Mouse (Mus musculus): ENCODE data around the gene Mgst3.

Gene Mgst3

GRCm38 (mm10) chr1:167387796-167388195, 5.8 kb downstream of the Mgst3 start:
- DNase-seq (ENCODE audit: low read depth, low spot score), result no peak

- no peak for DNase-seq (ENCODE audit: low read depth, low spot score)
These were observed 6.3 kb downstream of the Mgst3 start for GRCm38 (mm10) chr1:167387310-167387709.

- DNase-seq (ENCODE audit: low read depth, low spot score), result no peak
These were observed 7.2 kb downstream of the Mgst3 start for GRCm38 (mm10) chr1:167386466-167386865.

GRCm38 (mm10) chr1:167385636-167386035, 8.0 kb downstream of the Mgst3 start:
- DNase-seq (ENCODE audit: low read depth, low spot score), result no peak

GRCm38 (mm10) chr1:167385211-167385610, 8.4 kb downstream of the Mgst3 start:
- no peak for DNase-seq (ENCODE audit: low read depth, low spot score)

GRCm38 (mm10) chr1:167384156-167384555, 9.5 kb downstream of the Mgst3 start:
- no peak for DNase-seq (ENCODE audit: low read depth, low spot score)

- DNase-seq (ENCODE audit: low read depth, low spot score), result no peak
These were observed 10.5 kb downstream of the Mgst3 start for GRCm38 (mm10) chr1:167383178-167383577.

- DNase-seq (ENCODE audit: low read depth, low spot score), result no peak
These were observed 10.9 kb downstream of the Mgst3 start for GRCm38 (mm10) chr1:167382763-167383162.

GRCm38 (mm10) chr1:167382316-167382715, 11.3 kb downstream of the Mgst3 start:
- no peak for DNase-seq (ENCODE audit: low read depth, low spot score)

- peak; percentile 36 for DNase-seq (ENCODE audit: low read depth, low spot score)
These were observed 12.3 kb downstream of the Mgst3 start for GRCm38 (mm10) chr1:167381050-167382015.

- DNase-seq (ENCODE audit: low read depth, low spot score), result no peak
These were observed 13.4 kb downstream of the Mgst3 start for GRCm38 (mm10) chr1:167380223-167380622.

- no peak for DNase-seq (ENCODE audit: low read depth, low spot score)
These were observed 13.9 kb downstream of the Mgst3 start for GRCm38 (mm10) chr1:167379751-167380150.

- no peak for DNase-seq (ENCODE audit: low read depth, low spot score)
These were observed 15.6 kb downstream of the Mgst3 start for GRCm38 (mm10) chr1:167378019-167378418.

GRCm38 (mm10) chr1:167374942-167375341, 18.7 kb downstream of the Mgst3 start:
- no peak for DNase-seq (ENCODE audit: low read depth, low spot score)

- no peak for DNase-seq (ENCODE audit: low read depth, low spot score)
These were observed 19.4 kb downstream of the Mgst3 start for GRCm38 (mm10) chr1:167374003-167374784.

GRCm38 (mm10) chr1:167372739-167373138, 20.9 kb downstream of the Mgst3 start:
- DNase-seq (ENCODE audit: low read depth, low spot score), result no peak

GRCm38 (mm10) chr1:167369905-167370304, 23.7 kb downstream of the Mgst3 start:
- no peak for DNase-seq (ENCODE audit: low read depth, low spot score)

- DNase-seq (ENCODE audit: low read depth, low spot score), result no peak
These were observed 25.1 kb downstream of the Mgst3 start for GRCm38 (mm10) chr1:167368513-167368912.

- DNase-seq (ENCODE audit: low read depth, low spot score), result no peak
These were observed 25.6 kb downstream of the Mgst3 start for GRCm38 (mm10) chr1:167368018-167368417.

GRCm38 (mm10) chr1:167366621-167367020, 27.0 kb downstream of the Mgst3 start:
- DNase-seq (ENCODE audit: low read depth, low spot score), result no peak

- no peak for DNase-seq (ENCODE audit: low read depth, low spot score)
These were observed 27.8 kb downstream of the Mgst3 start for GRCm38 (mm10) chr1:167365808-167366207.

- no peak for DNase-seq (ENCODE audit: low read depth, low spot score)
These were observed 30.3 kb downstream of the Mgst3 start for GRCm38 (mm10) chr1:167363322-167363721.
